ENCODE assay signal across 20 mouse cellular contexts in genomic region chr2:83683731-83684519, GRCm38 (mm10).
"Had no signal": no experiment of that assay in that cellular context is flagged by ENCODE, and none has a peak within 500 bp of the region (broad histone marks: within the 10 kb centered on the region; RNA-seq: fewer than 3 reads in every experiment).

No protein-coding gene starts in this region.

- DNase-seq: kidney, adult 11 months; kidney, adult 8-10 months; kidney, postnatal 10 days; kidney, postnatal 36 days; layer of hippocampus, postnatal 36 days; left cerebral cortex, postnatal 4 days; lung, adult 2 months; retina, postnatal 1 day; thymus, adult 2 months; thymus, postnatal 14 days; thymus, postnatal 4 days had no signal

- H3K27ac ChIP-seq: kidney, embryonic 15.5 days; left cerebral cortex, adult 2 months; limb, embryonic 12.5 days; limb, embryonic 15.5 days; liver, embryonic 15.5 days; macrophage; neural tube, embryonic 13.5 days had no signal

- H3K4me1 ChIP-seq: limb, embryonic 12.5 days; limb, embryonic 15.5 days; liver, embryonic 15.5 days had no signal

- H3K9me3 ChIP-seq: kidney, embryonic 15.5 days; limb, embryonic 12.5 days; limb, embryonic 15.5 days; liver, embryonic 15.5 days had no signal

- H3K4me3 ChIP-seq: kidney, embryonic 15.5 days; left cerebral cortex, adult 2 months; limb, embryonic 12.5 days; limb, embryonic 15.5 days; liver, embryonic 15.5 days; myocyte; neural tube, embryonic 13.5 days had no signal

- H3K4me2 ChIP-seq: kidney, embryonic 15.5 days; limb, embryonic 12.5 days; limb, embryonic 15.5 days; liver, embryonic 15.5 days; neural tube, embryonic 13.5 days had no signal

- H3K36me3 ChIP-seq: kidney, embryonic 15.5 days; limb, embryonic 12.5 days; limb, embryonic 15.5 days; liver, embryonic 15.5 days; neural tube, embryonic 13.5 days had no signal

- ATAC-seq: midbrain, embryonic 16.5 days had no signal

- H3K9ac ChIP-seq: kidney, embryonic 15.5 days; limb, embryonic 12.5 days; limb, embryonic 15.5 days; liver, embryonic 15.5 days; neural tube, embryonic 13.5 days had no signal

- H3K27me3 ChIP-seq: kidney, embryonic 15.5 days; limb, embryonic 12.5 days; limb, embryonic 15.5 days; liver, embryonic 15.5 days; neural tube, embryonic 13.5 days had no signal
